Mouse (Mus musculus) CH12.LX (cell line): Measurements from ENCODE around the gene Hsdl2. TPM values are rescaled to one million over a fixed set of nuclear protein-coding genes. Genes with fewer than 3 reads are reported as not detected.

Source experiments
- DNase-seq: peaks from one replicate; pipeline ENCODE4 v3.0.0-alpha.2; 2013; ENCODE audit errors: extremely low read depth
- H3K27ac ChIP-seq: 2 replicates; pipeline ENCODE4 v1.5.1; 2012; ENCODE audit warnings: low read depth, mild to moderate bottlenecking, control low read depth, moderate library complexity; ENCODE audit not compliant: insufficient read depth
- H3K27me3 ChIP-seq: replicated peaks from 2 replicates; pipeline ENCODE3; 2012; ENCODE audit warnings: inconsistent platforms
- H3K36me3 ChIP-seq, 2 experiments: replicated peaks in 1 of 2; 2 replicates each; pipeline versions ENCODE3 to v1.6.1; 2012; ENCODE audit warnings: inconsistent platforms in 1 of 2, low read length in 1 of 2, mild to moderate bottlenecking in 1 of 2, mixed read lengths in 1 of 2, moderate library complexity in 1 of 2; ENCODE audit not compliant: control insufficient read depth in 1 of 2, insufficient read depth in 1 of 2
- H3K4me1 ChIP-seq, 2 experiments: 2 replicates each; pipeline ENCODE4 v1.6.1; 2012; ENCODE audit warnings: inconsistent platforms in 1 of 2, moderate library complexity in 1 of 2; ENCODE audit not compliant: insufficient read depth in 2 of 2, control insufficient read depth in 1 of 2
- H3K4me2 ChIP-seq: 2 replicates; pipeline ENCODE4 v1.6.1; 2012; ENCODE audit warnings: low read depth, mild to moderate bottlenecking, control low read depth; ENCODE audit not compliant: poor library complexity, insufficient read depth, severe bottlenecking
- H3K4me3 ChIP-seq, 3 experiments: fragments of 150-350 bp in 1 of 3; sonication (generic) in 1 of 3; replicated peaks in 1 of 3; 2 replicates each; pipeline versions ENCODE3 to v1.5.1; 2011 to 2012; ENCODE audit warnings: low read depth in 2 of 3, low read length in 2 of 3, mild to moderate bottlenecking in 2 of 3, moderate library complexity in 2 of 3, control low read depth in 1 of 3, improper control_type of control experiment in 1 of 3, inconsistent platforms in 1 of 3, mixed read lengths in 1 of 3; ENCODE audit not compliant: poor library complexity in 1 of 3
- H3K79me2 ChIP-seq: replicated peaks from 2 replicates; pipeline ENCODE4 v1.6.1; 2012; ENCODE audit warnings: mild to moderate bottlenecking, moderate library complexity; ENCODE audit not compliant: control insufficient read depth, poor library complexity, insufficient read depth, severe bottlenecking; ENCODE audit errors: extremely low read depth
- H3K9ac ChIP-seq: 2 replicates; pipeline ENCODE4 v1.6.1; 2012; ENCODE audit warnings: low read depth, mild to moderate bottlenecking, control low read depth, moderate library complexity; ENCODE audit not compliant: insufficient read depth
- H3K9me3 ChIP-seq: replicated peaks from 2 replicates; pipeline ENCODE3; 2012; ENCODE audit warnings: low read length, inconsistent platforms, mixed read lengths
- CHD1 ChIP-seq: IDR thresholded peaks from 2 replicates; pipeline ENCODE4 v1.6.1; 2012; ENCODE audit warnings: low read depth, low read length, improper control_type of control experiment, inconsistent platforms
- CHD2 ChIP-seq: IDR thresholded peaks from 2 replicates; pipeline ENCODE4 v1.6.1; 2011; ENCODE audit warnings: low read length, improper control_type of control experiment
- CTCF ChIP-seq, 2 experiments: IDR thresholded peaks in 1 of 2; conservative IDR thresholded peaks in 1 of 2; 2 replicates each; pipeline ENCODE4 v1.5.1; 2011 to 2012; ENCODE audit warnings: low read depth in 2 of 2, low read length in 2 of 2, improper control_type of control experiment in 1 of 2, inconsistent platforms in 1 of 2, mild to moderate bottlenecking in 1 of 2, moderate library complexity in 1 of 2
- ELF1 ChIP-seq: IDR thresholded peaks from 2 replicates; pipeline ENCODE4 v1.6.1; 2014; ENCODE audit warnings: low read depth, mild to moderate bottlenecking, inconsistent platforms, low read length, improper control_type of control experiment
- EP300 ChIP-seq: IDR thresholded peaks from 2 replicates; pipeline ENCODE4 v1.6.1; 2011; ENCODE audit warnings: low read length, improper control_type of control experiment
- ETS1 ChIP-seq: conservative IDR thresholded peaks from 2 replicates; pipeline ENCODE4 v1.6.1; 2012; ENCODE audit warnings: low read depth, mild to moderate bottlenecking, inconsistent platforms, low read length, improper control_type of control experiment, moderate library complexity
- GABPA ChIP-seq: IDR thresholded peaks from 2 replicates; pipeline ENCODE4 v1.6.1; 2012; ENCODE audit warnings: low read depth, low read length, improper control_type of control experiment, inconsistent platforms; ENCODE audit not compliant: insufficient replicate concordance
- HCFC1 ChIP-seq: IDR thresholded peaks from 2 replicates; pipeline ENCODE4 v1.6.1; 2012; ENCODE audit warnings: low read depth, mild to moderate bottlenecking, inconsistent platforms, low read length, improper control_type of control experiment
- IRF4 ChIP-seq: IDR thresholded peaks from 2 replicates; pipeline ENCODE4 v1.6.1; 2014; ENCODE audit warnings: low read depth, mild to moderate bottlenecking, inconsistent platforms, low read length, improper control_type of control experiment
- JUND ChIP-seq: conservative IDR thresholded peaks from 2 replicates; pipeline ENCODE4 v1.6.1; 2011; ENCODE audit warnings: low read depth, low read length, improper control_type of control experiment
- MAZ ChIP-seq: IDR thresholded peaks from 2 replicates; pipeline ENCODE4 v1.6.1; 2012; ENCODE audit warnings: low read depth, mild to moderate bottlenecking, inconsistent platforms, low read length, improper control_type of control experiment, moderate library complexity
- MEF2A ChIP-seq: IDR thresholded peaks from 2 replicates; pipeline ENCODE4 v1.6.1; 2014; ENCODE audit warnings: low read depth, mild to moderate bottlenecking, inconsistent platforms, low read length, improper control_type of control experiment, borderline replicate concordance
- NELFE ChIP-seq: IDR thresholded peaks from 2 replicates; pipeline ENCODE4 v1.6.1; 2011; ENCODE audit warnings: low read depth, low read length, improper control_type of control experiment
- NRF1 ChIP-seq: IDR thresholded peaks from 2 replicates; pipeline ENCODE4 v1.6.1; 2014; ENCODE audit warnings: low read depth, mild to moderate bottlenecking, inconsistent platforms, low read length, improper control_type of control experiment, moderate library complexity
- PAX5 ChIP-seq: IDR thresholded peaks from 2 replicates; pipeline ENCODE4 v1.6.1; 2012; ENCODE audit warnings: low read length, inconsistent platforms, mixed read lengths
- POLR2A ChIP-seq: IDR thresholded peaks from 2 replicates; pipeline ENCODE4 v1.6.1; 2011; ENCODE audit warnings: low read depth, mild to moderate bottlenecking, improper control_type of control experiment, low read length
- POLR2AphosphoS2 ChIP-seq: IDR thresholded peaks from 2 replicates; pipeline ENCODE4 v1.6.1; 2011; ENCODE audit warnings: low read depth, low read length, improper control_type of control experiment
- SIN3A ChIP-seq: IDR thresholded peaks from 2 replicates; pipeline ENCODE4 v1.6.1; 2012; ENCODE audit warnings: low read length, improper control_type of control experiment, inconsistent platforms
- SMC3 ChIP-seq: IDR thresholded peaks from 2 replicates; pipeline ENCODE4 v1.6.1; 2011; ENCODE audit warnings: low read depth, low read length, improper control_type of control experiment
- TCF12 ChIP-seq: IDR thresholded peaks from 2 replicates; pipeline ENCODE4 v1.6.1; 2014; ENCODE audit warnings: low read depth, mild to moderate bottlenecking, inconsistent platforms, low read length, improper control_type of control experiment
- USF1 ChIP-seq: IDR thresholded peaks from 2 replicates; pipeline ENCODE4 v1.6.1; 2014; ENCODE audit warnings: low read depth, mild to moderate bottlenecking, inconsistent platforms, low read length, improper control_type of control experiment
- ZC3H11A ChIP-seq: IDR thresholded peaks from 2 replicates; pipeline ENCODE4 v1.6.1; 2012; ENCODE audit warnings: low read depth, mild to moderate bottlenecking, inconsistent platforms, low read length, improper control_type of control experiment
- ZKSCAN1 ChIP-seq: IDR thresholded peaks from 2 replicates; pipeline ENCODE4 v1.6.1; 2012; ENCODE audit warnings: low read depth, inconsistent platforms, low read length, improper control_type of control experiment, borderline replicate concordance
- dilution Hi-C: fragments of 300-500 bp; cut with MboI; formaldehyde crosslinking; loops from 2 replicates; pipeline ENCODE4 v1.14.3; 2020; ENCODE audit warnings: low sequenced_read_pairs; ENCODE audit not compliant: extremely low pct_unique_long_range_greater_than_20kb, extremely low pct_ligation_motif_present
- in situ Hi-C: fragments of 300-500 bp; cut with MboI; formaldehyde crosslinking; loops from 3 replicates; pipeline ENCODE4 v1.14.3; 2019; ENCODE audit warnings: low sequenced_read_pairs, low pct_ligation_motif_present, low pct_unique_long_range_greater_than_20kb, mixed read lengths
- polyA plus RNA-seq: library from polyadenylated mRNA; unstranded; fragments of >175 nt; gene quantifications from 2 replicates; pipeline ENCODE4 v1.2.1, GENCODE M21; 2012; ENCODE audit warnings: low read depth; ENCODE audit not compliant: insufficient read length
- total RNA-seq, 2 experiments: library from RNA; depleted of rRNA; stranded (reverse); fragments of 300-350 nt in 1 of 2; fragments of >200 nt in 1 of 2; gene quantifications; 2 replicates each; pipeline ENCODE4 v1.2.3; 2012 to 2014

Gene Hsdl2
- total and polyA plus RNA-seq, 3 experiments: 7.0 to 10.4 (median 9.7) TPM

DNA sequence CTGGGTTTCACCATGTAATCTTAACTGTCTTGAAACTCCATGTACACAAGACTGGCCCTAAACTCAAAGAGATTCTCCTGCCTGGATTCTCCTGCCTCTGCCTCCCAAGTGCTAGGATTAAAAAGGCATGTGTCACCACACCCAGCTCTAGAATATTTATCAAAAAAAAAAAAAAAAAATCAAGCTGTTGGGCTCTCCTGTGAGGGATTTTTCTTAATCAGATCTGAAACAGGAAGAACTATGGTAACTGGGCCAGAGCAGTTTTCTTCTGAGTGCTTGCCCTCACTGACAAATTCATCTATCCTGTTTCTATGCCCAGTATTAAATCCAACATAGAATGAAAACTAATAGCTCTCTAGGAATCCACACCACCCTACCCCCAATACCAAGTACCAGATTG lies 45.7 kb upstream of the Hsdl2 start:
- H3K4me3 ChIP-seq: no peak overlapping the region
- in situ Hi-C loops: no loop called here
- no peak for DNase-seq
- peaks cover 0 to 21% of the 10 kb centered on the region in 2 experiments; a peak in 2 of 4 replicates for H3K4me1 ChIP-seq
- dilution Hi-C loops: no loop called here
- H3K9me3 ChIP-seq: no peaks in the 10 kb centered on the region
- no peaks in the 10 kb centered on the region for H3K27me3 ChIP-seq
- H3K36me3 ChIP-seq: peaks cover 0 to 7% of the 10 kb centered on the region in 2 experiments
- no peak overlapping the region for H3K27ac ChIP-seq
- TF ChIP-seq MAZ (no peak), ETS1 (no peak), TCF12 (no peak), MEF2A (no peak), IRF4 (no peak), ELF1 (no peak), CHD2 (no peak), ZC3H11A (no peak), SIN3A (no peak), USF1 (no peak), POLR2A (no peak), POLR2AphosphoS2 (no peak)
- H3K79me2 ChIP-seq: peaks cover 18% of the 10 kb centered on the region
- H3K4me2 ChIP-seq: no peak overlapping the region
- H3K9ac ChIP-seq: no peak overlapping the region

DNA sequence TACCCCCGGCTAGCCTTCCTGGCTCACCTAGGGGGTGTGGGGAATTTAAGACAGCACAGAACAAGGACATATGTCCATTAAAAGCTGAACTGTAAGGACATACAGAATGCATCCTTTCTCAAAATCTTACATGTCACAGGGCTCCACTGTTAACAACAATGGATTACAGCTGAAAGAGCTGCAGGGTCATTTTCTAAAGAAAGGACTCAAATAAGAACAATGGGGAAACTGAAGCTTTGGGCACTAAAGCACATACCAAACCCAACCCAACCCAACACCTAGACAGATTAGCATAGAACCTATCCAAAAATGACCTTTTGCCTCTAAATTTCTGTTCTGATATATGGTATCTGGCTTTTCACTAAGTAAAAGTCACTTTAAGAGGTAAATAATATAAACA lies 45.1 kb upstream of the Hsdl2 start:
- no peaks in the 10 kb centered on the region for H3K27me3 ChIP-seq
- DNase-seq: no peak
- H3K36me3 ChIP-seq: peaks cover 0 to 6% of the 10 kb centered on the region in 2 experiments
- H3K9me3 ChIP-seq: no peaks in the 10 kb centered on the region
- dilution Hi-C loops (no loop called here), in situ Hi-C loops (no loop called here)
- H3K79me2 ChIP-seq: peaks cover 19% of the 10 kb centered on the region
- TF ChIP-seq IRF4: no peak
- no peak for TF ChIP-seq MEF2A
- no peak for TF ChIP-seq SMC3
- no peak for TF ChIP-seq PAX5
- no peak for TF ChIP-seq SIN3A
- TF ChIP-seq NRF1: no peak
- no peak for TF ChIP-seq CTCF (conservative IDR thresholded peaks at IDR 0.05 in 1 of 2, IDR thresholded peaks at IDR 0.05 in 1 of 2; ENCODE audit: low read depth in 2 of 2, low read length in 2 of 2)
- no peak for TF ChIP-seq MAZ
- TF ChIP-seq USF1: no peak
- TF ChIP-seq NELFE: no peak
- TF ChIP-seq ELF1: no peak
- no peak for TF ChIP-seq ZKSCAN1
- no peak for TF ChIP-seq GABPA
- TF ChIP-seq EP300: no peak
- no peak for TF ChIP-seq CHD1
- TF ChIP-seq CHD2: no peak
- no peak for TF ChIP-seq JUND
- TF ChIP-seq POLR2A: no peak
- TF ChIP-seq HCFC1: no peak
- H3K4me1 ChIP-seq: peaks cover 0 to 14% of the 10 kb centered on the region in 2 experiments; a peak in 2 of 4 replicates
- H3K4me3 ChIP-seq: no peak overlapping the region
- H3K4me2 ChIP-seq: no peak overlapping the region
- no peak overlapping the region for H3K9ac ChIP-seq
- no peak overlapping the region for H3K27ac ChIP-seq
